Mouse (Mus musculus) frontal cortex, postnatal 10 days (tissue): Measurements from ENCODE around the gene Clp1.

Experiments used
- DNase-seq, 2 experiments: peaks; one replicate each; pipeline ENCODE4 v3.0.0; 2022; ENCODE audit warnings: low spot score in 2 of 2, mixed read lengths in 1 of 2

Clp1 gene

DNA sequence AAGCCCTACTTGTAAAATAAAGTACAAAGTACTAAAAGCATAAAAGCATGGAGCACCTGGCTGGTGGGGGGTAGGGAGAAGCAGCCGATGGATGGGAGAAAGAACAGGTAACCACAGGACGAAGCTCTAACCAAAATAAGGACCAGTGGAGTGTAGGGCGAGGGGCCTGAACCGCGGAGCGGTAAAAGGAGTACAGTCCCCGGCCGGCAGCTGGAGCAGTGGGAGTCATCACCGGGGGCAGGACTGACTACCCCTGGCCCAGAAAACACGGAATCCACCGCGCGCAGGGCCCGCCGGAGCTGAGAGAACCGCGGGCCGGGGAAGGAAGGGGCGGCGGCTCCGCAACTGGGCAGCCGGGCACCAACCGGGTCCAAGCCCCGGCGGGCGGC is 12.7 kb downstream of the Clp1 start:
- no peak for DNase-seq

DNA sequence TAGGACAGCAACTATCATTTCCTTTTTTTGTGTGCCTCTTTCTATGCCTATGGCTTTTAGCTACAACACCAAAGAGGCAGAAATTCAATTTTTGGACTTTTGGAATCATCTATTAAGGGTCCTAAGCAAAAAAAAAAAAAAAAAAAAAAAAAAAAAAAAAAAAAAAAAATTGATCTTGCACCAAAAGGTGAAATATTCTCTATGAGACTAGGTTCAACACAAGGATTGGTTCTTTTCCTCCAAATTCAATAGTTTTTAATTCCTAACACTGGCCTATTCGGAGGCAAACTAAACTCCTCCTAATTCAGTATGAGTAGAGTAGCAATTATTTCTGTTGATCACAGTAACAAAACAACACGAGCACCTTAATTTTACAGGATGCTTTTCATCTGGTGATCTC is 15.3 kb downstream of the Clp1 start:
- DNase-seq: no peak

- no peak for DNase-seq
Observed at GRCm38 (mm10) chr2:84707523-84707922, 19.6 kb downstream of the Clp1 start.

DNA sequence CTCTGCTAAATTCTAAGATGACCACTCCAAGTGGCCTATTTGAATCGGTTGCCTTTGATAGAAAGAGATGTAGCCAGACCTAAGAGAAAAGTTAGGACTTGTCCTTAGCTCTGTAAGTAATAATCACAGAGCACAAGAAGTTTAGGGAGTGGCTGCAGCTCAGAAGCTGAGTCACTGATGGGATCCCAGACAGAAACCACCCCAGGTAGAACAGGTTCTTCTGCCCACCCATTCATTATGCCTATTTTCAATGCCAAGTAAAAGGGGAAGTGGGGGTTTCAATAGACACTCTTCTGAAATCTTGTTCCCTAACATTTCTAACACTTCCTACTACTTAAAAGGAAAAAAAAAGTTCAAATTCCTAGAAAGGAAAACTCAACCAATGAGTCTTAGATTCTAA is 21.9 kb downstream of the Clp1 start:
- DNase-seq: no peak

- no peak for DNase-seq
Observed at GRCm38 (mm10) chr2:84704329-84704728, 22.8 kb downstream of the Clp1 start.

DNA sequence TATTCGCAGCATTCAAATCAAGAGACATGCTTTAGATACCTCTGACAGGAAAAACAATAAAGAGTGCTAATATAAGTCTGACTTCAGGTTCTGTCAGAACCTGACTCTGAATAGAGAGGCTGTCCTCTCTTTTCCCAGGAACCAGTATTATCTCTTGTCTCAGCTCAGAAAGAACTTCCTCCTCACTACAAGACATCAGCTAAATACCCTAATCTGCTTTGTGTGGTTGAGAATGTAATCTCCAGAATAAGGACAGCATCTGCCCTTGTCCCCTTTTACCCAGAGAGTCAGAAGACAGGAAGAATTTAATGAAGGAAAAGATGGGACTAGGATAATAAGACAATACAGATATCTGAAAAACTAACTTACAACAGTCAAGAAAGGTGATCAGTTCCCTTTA is 23.7 kb downstream of the Clp1 start:
- no peak for DNase-seq

GRCm38 (mm10) chr2:84695007-84695695 is 32.0 kb downstream of the Clp1 start:
- no peak for DNase-seq

GRCm38 (mm10) chr2:84690050-84690449 is 37.1 kb downstream of the Clp1 start:
- DNase-seq: no peak

DNA sequence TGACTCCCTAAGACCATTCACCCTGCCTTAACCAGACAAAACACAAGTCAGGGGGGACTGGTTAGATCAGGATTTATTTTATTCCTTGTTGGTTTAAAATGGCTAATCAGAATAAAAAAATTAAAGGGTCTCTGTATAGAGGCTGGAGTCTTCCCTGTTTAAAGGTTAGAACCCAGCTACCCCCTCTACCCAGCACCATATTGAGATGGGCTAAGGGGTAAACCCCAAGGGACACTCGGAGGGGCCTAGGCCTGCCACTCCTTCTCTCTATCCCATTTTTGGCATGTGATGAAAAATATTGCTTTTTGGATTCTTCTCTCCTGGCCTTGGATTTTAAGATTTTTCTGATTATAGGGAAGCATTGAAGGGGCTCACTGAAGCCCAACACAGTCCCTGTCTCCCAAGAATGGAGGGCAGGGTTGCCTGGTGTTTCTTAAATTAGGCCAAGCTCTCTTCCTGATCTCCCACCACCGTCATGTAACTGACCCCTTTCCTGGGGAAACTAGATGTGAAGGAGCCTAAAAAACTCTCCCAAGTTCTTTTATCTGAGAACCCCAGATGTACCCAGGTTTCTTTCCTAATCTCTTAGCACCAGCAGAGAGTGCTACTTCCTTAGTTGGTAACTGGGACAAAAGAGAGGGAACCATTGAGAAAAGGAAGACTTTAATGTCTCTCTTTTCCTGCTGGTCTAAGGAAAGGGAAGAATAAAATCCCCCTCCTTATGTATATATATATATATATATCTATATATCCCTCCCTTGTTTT is 38.9 kb downstream of the Clp1 start:
- no peak for DNase-seq

- no peak for DNase-seq
Observed at GRCm38 (mm10) chr2:84682605-84683183, 44.5 kb downstream of the Clp1 start.

DNA sequence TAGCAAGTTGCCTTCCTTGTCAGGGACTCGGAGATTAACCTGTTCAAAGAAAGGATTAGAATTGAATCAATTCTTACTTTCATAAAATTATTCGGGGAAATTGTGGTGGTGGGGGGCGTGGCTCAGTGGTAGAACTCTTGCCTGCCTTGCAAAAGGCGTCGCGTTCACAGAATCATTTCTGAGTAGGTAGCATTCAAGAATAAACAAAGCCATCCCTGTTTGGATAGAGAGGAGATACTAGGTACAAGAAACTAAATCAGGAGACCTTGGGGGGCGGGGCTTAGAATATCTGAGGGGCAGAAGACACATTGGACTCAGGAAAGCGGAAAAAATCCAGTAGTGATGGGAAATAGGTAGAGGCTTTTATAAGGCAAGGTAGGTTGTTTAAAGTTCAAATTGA is 48.1 kb downstream of the Clp1 start, which contains the start of gene Tmx2:
TSS of gene Tmx2 (minus strand) at position 125 of the 400 bp plus-strand sequence.
- no peak for DNase-seq

DNA sequence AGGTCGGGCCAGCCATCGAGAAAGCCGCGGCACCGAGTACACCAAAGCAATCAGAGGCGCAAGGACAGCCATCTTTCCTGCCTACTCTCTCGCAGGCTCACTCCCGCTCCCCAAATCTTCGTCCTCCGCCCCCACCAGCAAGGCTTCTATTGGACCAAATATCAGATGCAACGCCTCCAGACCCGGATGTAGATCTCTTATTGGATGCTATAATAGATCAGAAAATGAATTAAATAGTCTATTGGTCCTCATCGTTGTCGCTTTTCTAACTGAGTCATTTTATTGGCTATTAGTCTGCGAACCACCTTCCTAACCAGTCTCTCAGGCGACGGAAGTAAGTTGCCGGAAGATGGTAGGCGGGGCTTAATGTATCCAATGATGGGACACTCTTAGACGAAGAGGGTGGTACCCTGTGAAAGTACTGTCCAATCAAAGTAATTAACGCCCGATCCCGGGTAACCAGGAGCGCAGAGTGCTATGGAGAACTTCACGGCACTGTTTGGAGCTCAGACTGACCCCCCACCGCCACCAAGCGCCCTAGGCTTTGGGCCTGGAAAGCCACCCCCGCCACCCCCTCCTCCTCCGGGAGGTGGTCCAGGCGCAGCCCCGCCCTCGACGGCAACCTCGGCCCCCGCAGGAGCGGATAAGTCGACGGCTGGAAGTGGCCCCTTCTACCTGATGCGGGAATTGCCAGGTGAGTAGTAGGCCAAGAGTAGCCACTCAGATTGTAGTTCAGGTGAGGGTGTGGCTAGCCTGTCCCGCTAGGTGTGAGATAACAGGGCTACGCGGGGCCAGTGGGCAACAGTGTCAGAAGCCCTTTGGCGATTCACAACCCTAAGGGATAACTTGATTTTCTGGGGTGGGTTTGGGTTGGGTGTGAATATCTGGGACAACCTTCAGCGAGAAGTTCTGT is 48.9 kb downstream of the Clp1 start, which contains the start of the genes Gm28635 and Med19:
TSS of gene Gm28635 (minus strand) at position 74 of the 913 bp plus-strand sequence.
TSS of gene Med19 (plus strand) at position 435 of the 913 bp plus-strand sequence.
- DNase-seq: peak; percentile 90 to 98

GRCm38 (mm10) chr2:84677270-84677967 is 49.7 kb downstream of the Clp1 start:
- DNase-seq: no peak
